Mouse (Mus musculus) c-Kit-positive CD71-positive TER-119-negative erythroid progenitor cells, embryonic 14.5 days (primary cell): ENCODE measurements around the gene Wnt7a.

ENCODE experiments used
- DNase-seq: peaks from one replicate; pipeline ENCODE4 v3.0.0-alpha.2; 2013; ENCODE audit warnings: low read depth

Wnt7a gene

DNA sequence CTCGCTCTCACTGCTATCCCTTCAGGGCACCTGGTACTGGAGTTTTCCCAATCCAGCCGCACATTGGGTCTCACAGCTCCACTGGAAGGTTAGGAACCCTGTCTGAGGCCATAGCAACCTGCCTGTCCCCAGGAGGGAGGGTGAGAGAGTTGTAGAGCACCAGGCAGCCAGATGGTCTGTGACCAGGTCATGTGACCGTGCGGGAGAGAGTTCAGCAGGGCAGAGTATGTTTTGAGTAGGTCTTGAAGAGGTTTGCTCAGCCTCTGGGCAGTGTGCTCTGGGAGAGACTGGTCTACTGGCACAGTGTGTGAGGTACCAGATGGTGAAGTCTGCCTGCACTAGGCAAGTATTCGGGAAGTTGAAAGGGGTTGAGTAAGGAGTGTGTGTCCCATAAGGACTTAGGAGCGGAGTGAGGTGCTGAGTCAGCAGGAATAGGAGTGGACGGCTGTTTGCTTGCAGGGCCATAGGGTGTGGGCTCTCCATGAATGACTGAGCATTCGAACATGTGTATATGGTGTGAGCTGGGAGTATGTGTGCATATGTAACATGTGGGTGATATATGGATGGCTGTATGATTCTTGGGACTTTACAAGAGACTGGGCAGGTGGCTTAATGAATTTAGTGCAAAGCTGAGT lies 71.4 kb downstream of the Wnt7a start:
- DNase-seq: no peak

DNA sequence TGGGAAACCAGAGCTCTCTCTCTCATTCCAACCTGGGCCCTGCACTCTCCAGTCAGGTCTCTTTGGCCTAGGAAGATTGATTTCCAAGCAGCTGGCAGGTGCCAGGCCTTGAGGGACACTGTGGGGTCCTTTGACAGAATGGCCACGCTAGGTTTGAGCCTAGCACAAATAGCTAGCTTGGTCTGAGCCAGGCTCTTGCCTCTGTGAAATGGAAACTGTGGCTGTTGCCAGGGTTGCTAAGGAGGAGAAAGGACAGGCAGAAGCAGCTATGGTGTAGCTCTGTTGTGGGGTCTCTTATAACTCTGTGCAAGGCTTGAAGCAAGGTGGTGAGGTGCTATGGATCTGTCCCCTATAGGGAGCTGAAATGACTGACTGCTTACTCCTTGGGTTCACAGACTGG lies 75.7 kb downstream of the Wnt7a start:
- DNase-seq: no peak

DNA sequence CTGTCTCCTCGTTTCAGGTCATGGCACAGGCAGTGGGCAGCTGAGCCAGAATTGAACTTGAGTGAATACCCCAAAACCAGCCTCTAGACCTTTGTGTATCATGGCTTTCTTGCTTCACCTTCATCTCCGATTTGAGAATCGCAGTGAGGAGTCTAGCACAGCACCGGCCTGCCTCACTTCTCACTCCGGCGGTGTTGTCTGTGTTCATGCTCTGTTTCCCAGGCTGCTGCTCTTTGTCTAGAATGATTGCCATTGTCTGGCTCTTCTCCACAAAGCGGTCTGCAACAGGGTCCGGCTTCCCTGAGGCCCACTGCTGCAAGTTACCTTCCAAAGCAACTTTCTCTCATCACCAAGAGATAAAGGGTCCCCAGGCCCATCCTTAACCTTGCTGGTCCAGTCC lies 79.3 kb downstream of the Wnt7a start:
- DNase-seq: no peak

DNA sequence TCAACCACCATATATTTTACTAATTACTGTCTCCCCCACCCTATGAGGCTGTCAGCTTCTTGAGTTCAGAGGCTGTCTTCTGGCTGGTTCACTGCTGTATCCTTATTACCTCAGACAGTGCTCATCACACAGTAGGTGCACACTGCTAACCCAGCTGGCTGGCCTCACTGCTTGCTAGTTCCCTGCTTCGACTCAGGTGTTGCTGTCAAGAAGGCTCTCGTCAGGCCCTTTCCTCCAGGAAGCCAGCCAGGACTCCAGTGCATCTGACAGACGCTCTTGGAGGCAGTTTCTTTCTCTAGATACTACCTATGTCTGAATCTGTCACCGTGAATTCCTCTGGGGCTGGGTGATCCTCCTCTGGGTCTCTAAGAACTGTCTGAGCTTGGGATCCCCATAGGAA lies 85.6 kb downstream of the Wnt7a start:
- no peak for DNase-seq

DNA sequence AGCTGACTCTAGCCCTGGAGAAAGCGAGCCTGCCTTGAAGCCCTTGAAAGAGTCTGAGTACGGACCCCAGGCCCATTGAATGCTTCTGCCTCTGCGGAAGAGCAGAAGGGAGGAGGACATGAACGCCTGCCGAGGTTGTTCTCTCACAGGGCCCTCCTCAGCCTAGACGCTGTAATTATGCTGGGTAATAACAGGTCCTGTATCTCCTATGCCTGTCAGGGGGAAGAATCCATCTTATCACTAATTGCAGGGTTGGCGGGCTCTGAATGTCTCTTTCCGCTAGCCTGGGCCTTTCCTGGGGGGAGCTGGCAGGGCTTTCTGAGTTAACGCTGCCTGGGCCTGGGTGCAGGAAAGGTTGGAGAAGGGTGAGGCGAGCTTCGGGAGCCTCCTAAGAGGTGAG lies 86.4 kb downstream of the Wnt7a start:
- no peak for DNase-seq

DNA sequence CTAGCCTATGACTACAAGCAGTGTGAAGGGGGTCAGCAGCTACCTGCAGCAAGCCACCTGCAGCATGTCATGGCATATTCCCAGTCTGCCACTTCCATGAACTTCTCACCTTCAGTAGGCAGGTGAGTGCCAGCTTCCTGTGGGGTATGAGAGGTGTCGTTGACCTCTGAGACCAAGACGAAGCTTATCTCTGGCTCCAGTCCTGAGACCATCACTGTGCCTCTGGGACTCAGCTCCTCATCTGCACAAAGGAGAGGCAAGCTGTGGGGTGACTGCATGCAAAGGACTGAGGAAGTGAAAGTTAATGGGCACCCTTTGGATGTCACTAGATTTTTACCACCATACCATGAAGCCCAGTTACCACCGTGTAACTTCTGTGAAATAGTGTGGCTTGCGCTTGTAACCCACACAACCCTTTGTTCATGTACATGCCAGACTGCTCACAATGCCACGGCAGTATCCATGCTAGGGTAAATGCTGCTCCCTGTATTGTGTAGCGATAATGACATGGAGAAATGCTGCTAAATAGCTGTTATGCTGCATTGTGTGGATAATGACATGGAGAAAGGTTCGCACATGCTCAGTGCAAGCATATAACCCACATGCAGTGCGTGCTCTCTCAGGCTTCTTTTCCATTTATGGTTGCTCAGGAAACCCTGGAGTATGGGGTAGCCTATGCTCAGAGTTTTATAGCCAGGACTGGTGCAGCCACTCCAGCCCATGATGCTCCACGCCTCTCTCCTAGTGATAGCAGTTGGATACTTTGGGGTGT lies 89.0 kb downstream of the Wnt7a start:
- no peak for DNase-seq
